Mouse (Mus musculus): ENCODE results near the gene Ifit2. TPM values are rescaled to one million over a fixed set of nuclear protein-coding genes. Genes with fewer than 3 reads are reported as not detected.
"Not testable (repeated sequence)": the region's sequence is repeated elsewhere in the genome, so short reads cannot be mapped to it uniquely, and the experiment has no call there.

Gene Ifit2
- total RNA-seq, 4 experiments from 2014 or later = 4.6 to 9.0 (median 6.7) TPM

GRCm38 (mm10) chr19:34593456-34593855 is 43.0 kb downstream of the Ifit2 start:
- DNase-seq (ENCODE audit: low spot score in 2 of 2) = no peak

GRCm38 (mm10) chr19:34594523-34594922 is 44.0 kb downstream of the Ifit2 start:
- not testable (repeated sequence) for DNase-seq (ENCODE audit: low spot score in 2 of 2)

- DNase-seq (ENCODE audit: low spot score in 2 of 2) = no peak
These were observed 46.3 kb downstream of the Ifit2 start for GRCm38 (mm10) chr19:34596811-34597210.

DNA sequence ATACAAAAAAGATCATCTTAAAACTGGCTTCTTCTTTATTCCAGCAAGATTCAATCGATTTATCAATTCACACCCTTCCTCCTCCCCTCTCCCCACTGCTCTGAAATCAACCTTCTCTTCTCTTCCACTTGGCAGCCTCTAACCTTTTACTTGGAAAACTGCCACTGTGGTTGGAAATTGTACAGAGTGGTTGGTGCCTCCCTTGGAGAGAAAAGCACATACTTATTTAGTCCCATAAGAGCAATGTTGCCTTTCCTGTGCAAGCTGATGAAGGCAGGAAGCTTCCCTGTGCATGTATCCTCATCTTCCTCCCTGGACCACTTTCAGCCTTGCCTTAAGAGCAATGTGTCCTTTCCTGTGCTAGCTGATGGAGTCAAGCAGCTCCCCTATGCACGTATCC is 47.8 kb downstream of the Ifit2 start:
- peak; percentile 38 to 55 for DNase-seq (ENCODE audit: low spot score in 2 of 2)

GRCm38 (mm10) chr19:34599250-34599649 is 48.8 kb downstream of the Ifit2 start:
- DNase-seq (ENCODE audit: low spot score in 2 of 2) = not testable (repeated sequence)

GRCm38 (mm10) chr19:34601888-34602287 is 51.4 kb downstream of the Ifit2 start, which contains the start of gene Ifit1bl1:
TSS of gene Ifit1bl1 (minus strand) at chr19:34601956.
- not testable (repeated sequence) for DNase-seq (ENCODE audit: low spot score in 2 of 2)

GRCm38 (mm10) chr19:34605472-34605871 is 55.0 kb downstream of the Ifit2 start:
- DNase-seq (ENCODE audit: low spot score in 2 of 2) = no peak

- not testable (repeated sequence) for DNase-seq (ENCODE audit: low spot score in 2 of 2)
These were observed 57.0 kb downstream of the Ifit2 start, which contains the start of gene Ifit3b for GRCm38 (mm10) chr19:34607237-34608051. TSS of gene Ifit3b (plus strand) at chr19:34607970.

- DNase-seq (ENCODE audit: low spot score in 2 of 2) = not testable (repeated sequence)
These were observed 59.6 kb downstream of the Ifit2 start for GRCm38 (mm10) chr19:34610118-34610517.

DNA sequence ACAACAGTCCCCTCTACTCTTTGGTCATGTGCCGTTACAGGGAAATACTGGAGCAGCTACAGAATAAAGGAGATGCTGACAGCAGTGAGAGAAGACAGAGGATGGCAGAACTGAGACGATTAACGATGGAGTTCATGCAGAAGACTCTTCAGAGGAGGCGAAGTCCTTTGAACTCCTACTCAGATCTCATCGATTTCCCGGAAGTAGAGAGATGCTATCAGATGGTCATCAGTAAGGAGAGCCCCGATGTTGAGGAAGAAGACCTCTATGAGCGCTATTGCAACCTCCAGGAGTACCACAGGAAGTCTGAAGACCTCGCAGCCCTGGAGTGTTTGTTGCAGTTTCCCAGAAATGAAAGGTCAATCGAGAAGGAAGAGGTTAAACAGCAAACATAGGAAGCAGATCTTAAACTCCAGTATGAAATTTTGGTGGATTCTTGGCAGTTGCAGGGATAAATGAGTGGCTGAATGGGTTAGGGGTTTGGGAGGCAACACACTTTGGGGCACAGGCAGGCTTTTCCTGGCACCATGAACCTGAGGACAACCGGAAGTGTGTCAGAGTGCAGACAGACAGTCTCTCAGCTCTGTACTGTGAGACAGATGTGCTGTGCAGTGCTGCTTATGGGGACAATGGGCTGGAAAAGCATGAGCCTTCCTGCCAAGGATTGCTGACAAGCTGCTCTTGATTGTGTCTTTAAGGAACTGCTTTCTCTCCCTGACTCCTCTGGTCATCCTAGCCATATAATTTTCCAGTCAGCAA is 61.9 kb downstream of the Ifit2 start:
- DNase-seq (ENCODE audit: low spot score in 2 of 2) = not testable (repeated sequence)

- DNase-seq (ENCODE audit: low spot score in 2 of 2) = no peak
These were observed 70.4 kb downstream of the Ifit2 start for GRCm38 (mm10) chr19:34620871-34621270.

DNA sequence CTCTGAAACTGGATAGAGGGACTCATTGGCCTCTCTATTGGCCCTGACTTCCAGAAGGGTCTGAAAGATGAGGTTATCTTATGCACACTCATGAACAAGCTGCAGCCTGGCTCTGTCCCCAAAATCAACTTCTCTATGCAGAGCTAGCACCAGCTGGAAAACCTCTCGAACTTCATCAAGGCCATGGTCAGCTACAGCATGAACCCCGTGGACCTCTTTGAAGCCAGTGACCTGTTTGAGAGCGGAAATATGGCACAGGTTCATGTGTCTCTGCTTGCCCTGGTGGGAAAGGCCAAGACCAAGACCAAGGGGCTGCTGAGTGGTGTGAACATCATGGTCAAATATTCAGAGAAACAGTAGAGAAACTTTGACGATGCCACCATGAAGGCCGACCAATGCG is 73.3 kb downstream of the Ifit2 start:
- no peak for DNase-seq (ENCODE audit: low spot score in 2 of 2)

- no peak for DNase-seq (ENCODE audit: low spot score in 2 of 2)
These were observed 74.2 kb downstream of the Ifit2 start for GRCm38 (mm10) chr19:34624663-34625062.

Other genes with a start within 250 kb of the Ifit2 start
- gene Ch25h, start 75.5 kb upstream of the Ifit2 start, total RNA-seq (2022) = 1 to 10 TPM in 2 of 4 experiments, not detected in 2; 2.6 to 4.6 TPM
- gene Lipa, start 23.2 kb upstream of the Ifit2 start, total RNA-seq (2022) = 10 to 100 TPM; 19.3 to 28.7 (median 24.5) TPM
- 10 to 100 TPM in 2 of 4 experiments, 1 to 10 TPM in 2; 4.1 to 20.9 (median 10.0) TPM for gene Ifit3, start 32.8 kb downstream of the Ifit2 start, total RNA-seq (2022)
- gene Ifit1bl1, start 51.3 kb downstream of the Ifit2 start, total RNA-seq (2022) = 1 to 10 TPM; 1.3 to 2.1 (median 1.6) TPM
- 1 to 10 TPM; 2.5 to 8.8 (median 4.8) TPM for gene Ifit3b, start 57.3 kb downstream of the Ifit2 start, total RNA-seq (2022)
- under 1 TPM; 0.54 to 0.70 (median 0.57) TPM for gene Ifit1bl2, start 90.0 kb downstream of the Ifit2 start, total RNA-seq (2022)
- gene Ifit1, start 90.2 kb downstream of the Ifit2 start, total RNA-seq (2022) = 1 to 10 TPM in 2 of 4 experiments, under 1 TPM in 2; 0.62 to 3.7 (median 2.1) TPM
- 1 to 10 TPM; 2.0 to 4.2 (median 2.5) TPM for gene Slc16a12, start 196.6 kb downstream of the Ifit2 start, total RNA-seq (2022)